In genomic region chr10:96173771-96174170, GRCm38 (mm10) we compare ENCODE assay signal across 27 mouse cellular contexts. TPM values are rescaled to one million over a fixed set of nuclear protein-coding genes. Genes with fewer than 3 reads are reported as not detected.
A peak's percentile ranks its signal among the peaks of the same experiment; 100 is the strongest.
DNase-seq lines count a peak whose midpoint lies in the region; ATAC-seq and TF ChIP-seq lines count a peak whose summit lies in the region.
"Had no signal": no experiment of that assay in that cellular context is flagged by ENCODE, and none has a peak within 500 bp of the region (broad histone marks: within the 10 kb centered on the region; RNA-seq: fewer than 3 reads in every experiment).

No protein-coding gene starts in this region.

- H3K4me3 ChIP-seq in gastrocnemius, adult 2 months: no peak overlapping the region
- no peak overlapping the region for H3K4me3 ChIP-seq in lung, postnatal 0 days (ENCODE audit: low read depth, low read length)
- H3K4me3 ChIP-seq in embryonic facial prominence, embryonic 10.5 days: no peak overlapping the region
- H3K4me3 ChIP-seq: heart, embryonic 13.5 days; hindbrain, embryonic 12.5 days; layer of hippocampus, adult 2 months; limb, embryonic 10.5 days; midbrain, embryonic 10.5 days had no signal

- H3K9me3 ChIP-seq in lung, postnatal 0 days (ENCODE audit: low read length): no peaks in the 10 kb centered on the region
- no peaks in the 10 kb centered on the region for H3K9me3 ChIP-seq in embryonic facial prominence, embryonic 10.5 days
- H3K9me3 ChIP-seq: heart, embryonic 13.5 days; hindbrain, embryonic 12.5 days; limb, embryonic 10.5 days; midbrain, embryonic 10.5 days had no signal

- TF ChIP-seq EP300 in lung, postnatal 0 days (IDR thresholded peaks at IDR 0.05): no peak

- no peak overlapping the region for H3K4me2 ChIP-seq in lung, postnatal 0 days (replicated peaks; ENCODE audit: low read depth, low read length)
- H3K4me2 ChIP-seq: heart, embryonic 13.5 days; hindbrain, embryonic 12.5 days had no signal

- no peak overlapping the region for H3K9ac ChIP-seq in lung, postnatal 0 days (replicated peaks; ENCODE audit: low read depth)
- H3K9ac ChIP-seq: heart, embryonic 13.5 days; hindbrain, embryonic 12.5 days had no signal

- ATAC-seq in lung, postnatal 0 days: peak; percentile 52
- ATAC-seq: intestine, postnatal 0 days had no signal

- H3K4me1 ChIP-seq in lung, postnatal 0 days (ENCODE audit: insufficient read depth, low read depth, low read length): no peaks in the 10 kb centered on the region
- H3K4me1 ChIP-seq in embryonic facial prominence, embryonic 10.5 days: no peaks in the 10 kb centered on the region; the same call in 1 of the 2 replicates
- H3K4me1 ChIP-seq: hindbrain, embryonic 12.5 days; midbrain, embryonic 10.5 days had no signal

- 65% methylated on average over 10 of the region's 10 CpGs for WGBS in lung, postnatal 0 days
- WGBS in embryonic facial prominence, embryonic 10.5 days: 70% methylated on average over 10 of the region's 10 CpGs

- intact Hi-C loops in gastrocnemius, adult 2 months (cut with DNase I): no loop called here

- DNase-seq in gastrocnemius, adult 2 months: peak; percentile 26
- DNase-seq in gastrocnemius, adult 8-10 months (ENCODE audit: low spot score in 2 of 2): no peak
- peak; percentile 38 for DNase-seq in lung, postnatal 0 days (ENCODE audit: low spot score)
- DNase-seq in lung, postnatal 36 days: no peak
- peak; percentile 11 for DNase-seq in embryonic facial prominence, embryonic 10.5 days (ENCODE audit: low spot score)
- peak; percentile 75 for DNase-seq in skeletal muscle tissue, adult 2 months (ENCODE audit: low read depth, low spot score)
- DNase-seq in testis, postnatal 14 days (ENCODE audit: low spot score): no peak
- DNase-seq in cerebellum, postnatal 36 days: no peak
- DNase-seq: adrenal gland, postnatal 25 days; cerebellum, adult 18-20 months; kidney, postnatal 25 days; spleen, adult 18-20 months; thymus, postnatal 36 days had no signal

- TF ChIP-seq CTCF in gastrocnemius, adult 2 months (IDR thresholded peaks at IDR 0.05): no peak
- no peak for TF ChIP-seq CTCF in lung, postnatal 0 days (IDR thresholded peaks at IDR 0.05)

- H3K27ac ChIP-seq in gastrocnemius, adult 2 months: no peak overlapping the region
- H3K27ac ChIP-seq in lung, postnatal 0 days (ENCODE audit: low read length): peak overlapping the region; percentile 47
- no peak overlapping the region for H3K27ac ChIP-seq in embryonic facial prominence, embryonic 10.5 days (replicated peaks)
- H3K27ac ChIP-seq: heart, embryonic 13.5 days; hindbrain, embryonic 12.5 days; layer of hippocampus, adult 2 months; limb, embryonic 10.5 days; midbrain, embryonic 10.5 days had no signal

- no peaks in the 10 kb centered on the region for H3K36me3 ChIP-seq in lung, postnatal 0 days (ENCODE audit: insufficient read depth, low read length)
- H3K36me3 ChIP-seq in embryonic facial prominence, embryonic 10.5 days (replicated peaks): no peaks in the 10 kb centered on the region
- H3K36me3 ChIP-seq: heart, embryonic 13.5 days; hindbrain, embryonic 12.5 days; limb, embryonic 10.5 days; midbrain, embryonic 10.5 days had no signal

- H3K27me3 ChIP-seq in lung, postnatal 0 days (replicated peaks; ENCODE audit: insufficient read depth, low read length): no peaks in the 10 kb centered on the region
- H3K27me3 ChIP-seq in embryonic facial prominence, embryonic 10.5 days (replicated peaks; ENCODE audit: low read depth, poor library complexity, severe bottlenecking): no peaks in the 10 kb centered on the region
- H3K27me3 ChIP-seq: heart, embryonic 13.5 days; hindbrain, embryonic 12.5 days had no signal

RNA-seq across cellular contexts. Expression of gene Gm5426, which starts 37.4 kb away (rescaled TPM):
- not detected for total RNA-seq in gastrocnemius, adult 2 months (2021)
- total RNA-seq in gastrocnemius, adult 8-10 months (2022): not detected
- not detected in 2 replicates for polyA plus RNA-seq in lung, postnatal 0 days (2015; fragmentation: Nextera tagmentation; extraction: Ambion mirVana)
- polyA plus RNA-seq in embryonic facial prominence, embryonic 10.5 days (2016; fragmentation: Nextera tagmentation; extraction: Ambion mirVana): not detected in 2 replicates
- total RNA-seq: adrenal gland, postnatal 25 days; heart, adult 18-20 months; heart, postnatal 25 days; layer of hippocampus, adult 2 months; layer of hippocampus, postnatal 25 days; liver, adult 2 months had no signal
- polyA plus RNA-seq: forebrain, embryonic 11.5 days; heart, embryonic 13.5 days; hindbrain, embryonic 12.5 days; intestine, postnatal 0 days; kidney, embryonic 14.5 days; limb, embryonic 10.5 days; liver, adult 2 months; liver, embryonic 16.5 days; midbrain, embryonic 10.5 days; neural tube, embryonic 11.5 days had no signal

Comparison
In these comparisons a context has a peak if more than half of its experiments do, and no peak if none do; other contexts are left out.
1. DNase-seq: peak in gastrocnemius, adult 2 months (single experiment), lung, postnatal 0 days (single experiment), embryonic facial prominence, embryonic 10.5 days (single experiment) and skeletal muscle tissue, adult 2 months (single experiment); none in gastrocnemius, adult 8-10 months (0 of 2), lung, postnatal 36 days (single experiment), testis, postnatal 14 days (single experiment) and cerebellum, postnatal 36 days (0 of 2).